Mouse (Mus musculus) stomach, postnatal 0 days (tissue): ENCODE data around the gene Ddrgk1.

Experiments used
- CTCF ChIP-seq: IDR thresholded peaks from 2 replicates; pipeline ENCODE4 v1.5.1; 2016; ENCODE audit warnings: antibody characterized with exemption, low read depth, mild to moderate bottlenecking, moderate library complexity
- EP300 ChIP-seq: optimal IDR thresholded peaks from 2 replicates; pipeline ENCODE3; 2016; ENCODE audit warnings: antibody characterized with exemption

DNA sequence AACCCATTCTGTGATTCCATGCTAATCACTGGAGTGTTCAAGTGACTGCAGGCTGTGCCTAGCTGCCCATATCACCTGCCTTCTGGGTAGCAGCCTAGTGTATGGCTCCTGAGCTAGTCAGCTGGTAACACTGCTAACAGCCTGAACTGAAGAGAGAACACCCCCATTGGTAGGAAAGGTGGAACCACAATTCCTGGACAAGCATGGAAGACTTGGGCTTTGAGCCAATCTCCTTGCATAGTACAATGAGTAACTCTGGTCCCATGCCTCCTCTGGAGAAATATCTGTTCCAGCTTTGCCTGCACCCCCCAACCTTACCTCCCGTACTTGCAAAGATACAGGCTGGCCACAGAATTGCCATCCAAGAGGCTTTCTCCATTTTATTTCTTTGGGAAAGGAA, 32.0 kb downstream of the Ddrgk1 start:
- TF ChIP-seq CTCF: no peak
- no peak for TF ChIP-seq EP300
